Mouse (Mus musculus): ENCODE measurements around the gene Tut7.
A peak's percentile ranks its signal among the peaks of the same experiment; 100 is the strongest.
"Not testable (repeated sequence)": the region's sequence is repeated elsewhere in the genome, so short reads cannot be mapped to it uniquely, and the experiment has no call there.

Tut7 gene

DNA sequence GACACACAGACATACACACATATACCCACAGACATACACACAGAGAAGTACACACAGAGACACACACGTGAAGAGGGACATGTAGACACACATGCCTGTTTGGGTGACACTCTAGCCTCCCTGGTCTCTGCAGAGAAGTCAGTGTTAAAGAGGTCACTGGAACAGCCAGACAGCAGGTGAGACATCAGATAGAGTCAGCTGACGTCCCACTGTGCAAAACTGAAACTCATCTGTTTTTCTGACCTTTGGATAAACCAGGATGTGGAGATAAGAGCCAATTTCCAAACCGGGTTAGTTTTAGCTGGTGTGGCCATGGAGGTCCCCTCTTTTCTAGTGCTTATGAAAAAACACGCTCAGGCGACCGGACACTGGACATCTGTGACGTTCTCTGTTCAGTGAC, 9.5 kb upstream of the Tut7 start:
- DNase-seq = no peak

DNA sequence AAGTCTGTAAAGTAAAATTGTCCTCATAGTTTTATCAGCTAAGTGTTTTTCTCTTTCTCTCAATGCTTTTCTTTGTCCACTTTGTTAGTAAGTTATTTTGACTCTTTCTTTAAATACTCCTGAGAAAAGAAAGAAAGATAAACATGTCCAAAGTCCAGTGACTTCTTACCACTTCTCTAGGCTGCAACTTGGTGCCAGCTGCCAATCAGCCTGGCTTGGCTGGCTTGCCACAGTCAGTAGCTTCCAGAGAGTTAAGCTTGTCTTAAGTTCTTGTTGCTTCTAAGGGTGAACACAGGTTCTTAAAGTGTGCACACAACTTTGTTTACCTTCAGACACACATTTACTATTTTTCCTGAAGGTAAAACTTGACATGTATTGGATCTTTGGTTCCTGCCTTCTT, 3.0 kb upstream of the Tut7 start:
- DNase-seq = no peak

DNA sequence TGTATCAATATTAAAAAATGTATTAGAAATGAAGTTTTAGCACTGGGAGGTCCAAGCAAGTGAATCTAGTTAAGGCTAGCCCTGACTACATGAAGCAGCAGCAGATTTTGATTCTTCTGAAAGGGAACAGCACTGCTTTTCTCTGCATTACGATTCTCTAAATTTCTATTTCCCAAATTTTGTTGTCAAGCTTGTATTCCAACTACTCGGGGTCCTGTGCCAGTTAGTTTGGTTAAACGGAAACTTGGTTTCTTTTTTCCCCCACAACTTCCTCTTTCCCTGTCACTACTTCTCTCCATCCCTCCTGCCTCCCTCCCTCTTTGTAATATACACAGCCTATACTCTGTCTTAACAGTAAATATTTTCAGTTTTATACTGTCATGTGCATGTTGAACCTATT, 2.1 kb downstream of the Tut7 start:
- DNase-seq = no peak

DNA sequence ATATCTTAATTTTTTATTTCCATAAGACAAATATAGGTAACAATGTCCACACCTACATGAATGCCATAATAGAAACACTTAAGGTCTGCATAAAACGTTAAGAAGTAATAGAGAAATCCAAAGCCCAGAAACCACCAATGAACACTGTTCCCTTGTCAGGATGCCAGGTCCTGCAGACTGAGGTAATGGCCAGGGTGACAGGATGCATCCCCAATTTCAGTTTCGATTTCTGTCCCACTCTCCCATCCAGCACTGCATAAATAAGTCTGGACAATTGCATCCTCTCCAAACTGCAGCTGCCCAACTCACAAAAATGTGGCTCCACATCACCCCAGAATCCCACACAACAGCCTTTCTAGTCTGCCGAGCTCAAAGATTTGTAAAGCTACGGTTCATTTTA, 2.8 kb downstream of the Tut7 start:
- no peak for DNase-seq

DNA sequence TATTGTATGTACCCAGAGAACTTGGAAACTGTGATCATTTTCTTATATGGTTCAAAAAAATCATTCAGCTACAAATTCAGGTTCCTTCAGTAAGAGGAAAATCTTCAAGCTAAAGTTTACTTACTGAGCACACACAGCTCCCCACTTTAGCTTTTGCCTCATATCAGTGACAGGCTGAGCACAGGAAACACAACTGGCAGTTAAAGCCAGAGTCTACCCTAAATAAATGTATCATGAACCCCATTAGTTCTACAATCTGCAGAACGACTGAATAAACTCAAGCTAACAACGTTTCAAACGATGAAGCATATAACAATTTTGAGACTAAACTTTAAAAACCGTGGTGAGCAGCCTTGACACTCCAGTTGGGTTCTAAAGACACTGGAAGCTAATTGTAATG, 5.6 kb downstream of the Tut7 start:
- no peak for DNase-seq

DNA sequence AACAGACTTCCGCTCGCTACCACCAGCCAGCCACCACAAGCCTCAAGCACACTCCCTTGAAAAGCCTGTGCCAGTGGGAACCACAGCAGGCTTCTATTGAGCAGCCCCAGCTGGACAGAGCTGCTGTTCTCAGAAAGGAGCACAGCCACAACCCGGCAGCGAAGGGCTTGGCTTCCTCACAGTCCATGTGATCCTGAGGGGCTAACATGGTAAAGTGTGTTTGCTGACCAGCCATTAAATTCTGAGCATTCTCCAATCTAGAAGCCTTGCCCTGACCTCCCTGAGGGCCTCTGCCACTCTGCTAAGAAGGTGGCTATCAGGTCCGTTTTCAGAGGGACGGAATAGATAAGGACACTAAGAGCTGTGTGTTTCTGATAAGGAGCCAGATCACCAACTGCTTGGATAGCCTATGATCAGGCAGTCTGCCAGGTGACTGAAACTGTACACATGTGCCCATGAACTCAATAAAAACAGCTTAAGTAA, 8.8 kb downstream of the Tut7 start:
- DNase-seq = no peak

DNA sequence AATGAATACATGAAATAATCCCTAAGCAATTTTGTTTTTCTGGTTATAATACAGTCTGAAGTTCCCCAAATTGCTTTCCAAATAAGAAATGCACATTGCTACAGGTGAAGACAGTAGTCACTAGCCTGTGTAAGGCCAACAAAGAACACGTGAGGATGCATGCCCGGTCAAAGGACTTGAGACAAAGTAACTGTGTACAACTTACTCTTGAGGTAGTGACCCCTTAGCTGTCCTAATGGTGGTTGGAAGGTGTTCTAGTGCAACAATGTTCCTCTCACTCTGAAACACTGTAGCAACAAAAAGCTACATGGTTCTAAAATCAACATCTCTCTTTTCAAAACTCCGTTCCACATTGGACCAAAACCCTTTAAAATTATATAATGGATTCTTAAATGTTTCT, 11.4 kb downstream of the Tut7 start:
- DNase-seq = no peak

DNA sequence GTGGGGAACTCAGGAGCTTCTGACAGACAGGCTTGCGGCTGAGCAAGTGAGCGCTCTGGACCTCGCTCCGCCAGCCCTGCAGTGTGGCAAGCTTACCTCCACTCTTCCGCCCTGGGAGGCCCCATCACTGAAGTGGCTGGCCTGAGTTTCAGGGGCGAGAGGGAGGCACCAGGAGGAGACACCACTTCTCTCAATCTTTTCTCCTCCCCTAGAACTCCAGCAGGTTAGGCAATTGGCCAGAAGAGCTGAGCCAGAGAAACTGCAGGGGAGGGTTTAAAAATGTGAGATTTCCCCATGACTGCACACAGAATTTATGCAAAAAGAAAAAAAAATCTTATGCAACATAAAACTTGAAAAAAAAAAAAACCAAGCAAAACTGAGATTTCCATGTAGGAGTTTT, 21.9 kb downstream of the Tut7 start:
- no peak for DNase-seq

DNA sequence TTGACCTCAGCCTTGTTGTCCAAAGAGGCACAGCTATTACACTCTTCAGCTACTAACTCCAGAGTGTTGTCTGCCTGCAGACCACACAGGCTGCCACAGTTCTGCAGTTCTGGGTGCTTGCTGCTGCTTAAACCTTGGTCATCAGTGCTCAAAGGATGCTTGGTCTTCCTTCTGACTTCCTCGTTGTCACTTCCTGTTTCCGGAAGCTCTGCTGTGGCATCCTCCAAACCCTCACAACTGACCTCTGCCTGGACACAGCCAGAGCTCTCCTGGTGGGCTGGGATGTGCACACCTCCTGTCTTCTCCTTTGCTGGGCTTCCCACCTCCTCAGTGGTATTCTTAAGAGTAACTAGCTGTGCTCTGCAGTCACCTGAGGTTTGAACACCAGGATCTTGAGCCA, 22.9 kb downstream of the Tut7 start:
- DNase-seq = no peak

DNA sequence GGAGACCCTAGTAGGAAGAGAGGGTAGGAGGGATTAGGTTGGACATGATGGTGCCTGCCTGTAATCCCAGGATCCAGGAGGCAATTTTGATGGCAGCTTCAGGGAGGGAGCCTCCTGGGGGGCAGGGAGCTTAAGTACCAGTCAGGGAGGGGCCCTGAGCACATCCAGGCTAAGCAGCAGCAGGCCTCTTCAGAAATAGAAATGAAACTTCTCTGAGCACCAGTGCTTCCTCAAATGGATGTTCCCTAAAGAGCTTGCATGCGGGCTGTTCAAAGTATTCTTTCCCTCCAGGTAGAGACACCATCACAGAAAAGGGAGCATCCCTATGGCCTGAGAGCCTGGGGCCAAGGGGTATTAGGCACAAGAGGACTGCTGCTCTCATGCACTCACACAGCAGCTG, 24.6 kb downstream of the Tut7 start:
- no peak for DNase-seq

DNA sequence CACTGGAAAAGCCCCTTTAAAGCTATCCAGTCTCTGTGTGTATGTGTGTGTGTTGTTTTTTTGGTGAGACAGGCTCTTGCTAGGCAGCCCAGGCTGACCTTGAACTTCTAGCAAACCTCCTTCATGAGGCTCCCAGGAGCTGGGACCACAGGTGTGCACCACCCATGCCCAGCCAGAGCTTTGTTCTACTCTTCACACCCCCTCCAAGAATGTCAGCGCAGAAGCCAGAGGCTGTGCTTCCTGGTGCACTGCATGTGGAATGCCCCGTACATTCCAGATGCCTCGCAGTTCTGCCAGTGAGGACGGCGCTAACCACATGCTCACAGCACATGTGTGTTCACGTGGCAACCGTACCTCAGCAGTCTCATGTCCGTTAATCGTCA, 26.5 kb downstream of the Tut7 start:
- DNase-seq = no peak

DNA sequence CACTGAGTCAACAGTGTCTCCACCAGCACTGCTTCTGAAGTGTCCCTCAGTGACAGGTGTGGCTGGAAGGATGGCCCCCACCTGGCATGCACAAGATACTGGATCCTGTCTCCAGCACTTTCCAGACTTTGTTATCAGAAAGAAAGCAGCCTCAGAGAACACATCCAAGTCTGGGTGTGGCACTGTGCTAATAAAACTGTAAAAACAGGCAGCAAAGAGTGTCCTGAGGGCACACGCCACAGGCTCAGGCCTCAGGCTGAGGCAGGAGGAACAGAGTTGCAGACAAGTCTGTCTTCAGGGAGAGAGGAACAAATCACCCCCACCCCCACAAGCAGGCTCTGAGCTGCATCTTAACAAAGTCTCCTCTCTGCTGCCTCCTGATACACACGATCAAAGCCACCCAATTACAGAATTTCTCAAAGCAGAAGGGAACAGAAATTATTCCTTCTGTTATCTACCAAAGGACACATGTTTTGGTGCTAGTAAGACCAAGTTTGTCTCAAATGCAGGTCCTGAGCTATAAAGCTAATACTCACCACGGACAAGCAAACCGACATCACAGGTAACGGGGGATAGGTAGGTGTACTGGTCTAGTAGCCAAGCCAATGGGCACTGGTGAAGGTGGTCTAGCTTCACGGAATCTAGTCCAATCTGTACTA, 27.0 kb downstream of the Tut7 start:
- no peak for DNase-seq

DNA sequence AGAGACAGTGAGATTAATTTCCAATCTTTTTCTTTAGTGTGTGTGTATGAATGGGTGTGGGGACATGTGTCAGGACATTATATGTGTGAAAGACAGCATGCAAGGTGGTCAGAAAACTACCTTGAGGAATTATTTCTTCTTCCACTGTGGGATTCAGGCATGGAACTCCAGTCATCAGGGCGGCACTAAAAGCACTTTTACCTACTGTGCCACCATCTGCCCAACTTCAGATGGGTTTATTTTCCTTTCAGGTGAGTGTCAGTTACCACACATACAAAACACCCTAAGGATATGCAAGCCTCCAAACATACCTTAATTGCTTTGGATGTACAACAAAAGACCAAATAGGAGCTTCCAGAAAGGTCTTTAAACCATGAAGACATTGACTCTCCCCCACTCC, 28.2 kb downstream of the Tut7 start:
- no peak for DNase-seq

DNA sequence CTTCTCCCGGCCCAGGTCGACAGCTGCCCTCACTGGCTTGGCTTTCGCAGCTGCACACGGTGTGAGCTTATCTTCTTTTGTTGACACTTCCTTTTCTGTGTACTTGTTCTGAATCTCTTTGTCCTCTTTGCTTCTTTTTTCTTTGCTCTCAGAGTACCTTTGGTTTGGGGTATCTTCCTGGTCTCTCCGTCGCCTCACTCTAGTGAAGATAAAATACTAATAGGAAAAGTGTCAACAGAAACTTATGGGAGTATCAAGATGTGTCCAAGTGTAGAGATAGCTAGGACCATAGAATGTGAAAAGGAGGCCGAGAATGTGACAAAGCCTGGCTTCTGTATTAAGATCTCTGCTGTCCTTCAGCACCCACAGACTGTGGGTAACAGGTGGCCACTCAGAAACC, 40.8 kb downstream of the Tut7 start, which contains the start of gene Gm49354:
Gene Gm49354, minus strand, starts transcription at position 101 of the 400 bp plus-strand sequence.
- no peak for DNase-seq

DNA sequence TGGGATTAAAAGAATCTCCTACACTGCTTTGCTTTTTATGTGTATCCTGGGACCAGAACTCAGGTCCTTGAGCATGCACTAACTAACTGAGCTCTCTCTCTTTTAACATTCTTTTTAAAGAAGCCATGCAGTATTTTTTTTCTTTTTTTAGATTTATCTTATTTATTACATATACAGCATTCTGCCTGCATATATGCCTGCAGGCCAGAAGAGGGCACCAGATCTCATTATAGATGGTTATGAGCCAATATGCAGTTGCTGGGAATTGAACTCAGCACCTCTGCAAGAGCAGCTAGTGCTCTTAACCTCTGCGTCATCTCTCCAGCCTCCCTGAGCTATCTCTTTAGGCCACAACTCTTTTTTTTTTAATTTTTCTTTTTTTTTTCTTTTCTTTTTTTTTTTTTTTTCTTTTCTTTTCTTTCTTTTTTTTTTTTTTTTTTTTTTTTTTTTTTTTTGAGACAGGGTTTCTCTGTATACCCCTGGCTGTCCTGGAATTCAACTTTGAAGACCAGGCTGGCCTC, 43.1 kb downstream of the Tut7 start:
- not testable (repeated sequence) for DNase-seq

DNA sequence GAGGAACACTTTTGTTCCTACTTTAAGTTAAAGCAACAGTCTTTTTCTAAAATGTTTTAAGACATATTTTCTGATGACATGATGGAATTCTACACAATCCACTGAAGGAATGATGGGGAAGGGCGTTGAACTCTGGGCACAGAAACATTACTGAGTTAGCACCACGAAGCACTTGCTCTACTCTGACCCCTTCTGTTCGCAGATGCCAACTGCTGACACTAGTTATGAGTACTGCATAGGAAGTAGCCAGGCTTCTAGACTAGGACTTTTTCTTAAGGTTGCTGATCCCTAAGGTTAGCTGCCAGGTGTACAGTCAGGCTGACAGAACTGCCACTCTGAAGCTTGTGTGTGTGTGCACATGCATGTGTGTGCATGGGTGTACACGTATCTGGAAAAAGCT, 43.7 kb downstream of the Tut7 start:
- DNase-seq = no peak

DNA sequence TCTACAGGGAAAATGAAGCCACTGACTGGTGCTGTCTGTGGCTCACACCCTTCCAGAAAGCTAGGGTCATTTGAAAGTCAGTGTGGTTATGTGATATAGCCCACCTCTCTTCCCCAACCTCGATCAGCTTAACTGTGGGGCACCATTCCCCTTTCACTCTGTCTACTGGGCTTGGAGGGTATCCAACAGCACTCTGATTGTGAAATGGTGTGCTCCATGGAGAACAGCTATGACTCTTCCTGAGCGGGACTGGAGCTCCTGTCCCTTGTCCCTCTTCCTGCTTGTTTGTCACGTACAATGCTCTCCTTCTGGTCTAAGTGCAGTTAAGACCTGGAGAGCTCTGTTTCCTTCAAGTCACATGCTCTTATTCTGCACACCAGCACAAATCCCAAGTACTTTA, 47.8 kb downstream of the Tut7 start:
- DNase-seq = no peak

DNA sequence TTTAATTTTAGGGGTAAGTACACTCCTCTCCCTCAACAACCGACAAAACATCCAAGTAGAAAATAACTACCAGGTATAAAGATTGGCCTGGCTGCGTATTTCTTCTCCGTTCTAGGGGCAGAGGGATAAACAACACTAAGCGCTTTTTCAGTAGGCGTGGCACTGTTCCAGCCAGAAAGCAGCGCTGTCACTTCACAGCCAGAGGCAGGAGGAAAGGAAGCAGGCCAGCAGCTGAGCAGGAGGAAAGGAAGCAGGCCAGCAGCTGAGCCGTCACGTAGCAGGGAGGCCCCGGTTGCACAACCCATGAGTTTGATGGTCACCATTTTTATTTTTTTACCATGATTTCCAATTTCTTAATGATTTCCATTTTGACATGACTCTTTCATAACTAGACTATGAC, 51.7 kb downstream of the Tut7 start:
- DNase-seq = peak; percentile 67

DNA sequence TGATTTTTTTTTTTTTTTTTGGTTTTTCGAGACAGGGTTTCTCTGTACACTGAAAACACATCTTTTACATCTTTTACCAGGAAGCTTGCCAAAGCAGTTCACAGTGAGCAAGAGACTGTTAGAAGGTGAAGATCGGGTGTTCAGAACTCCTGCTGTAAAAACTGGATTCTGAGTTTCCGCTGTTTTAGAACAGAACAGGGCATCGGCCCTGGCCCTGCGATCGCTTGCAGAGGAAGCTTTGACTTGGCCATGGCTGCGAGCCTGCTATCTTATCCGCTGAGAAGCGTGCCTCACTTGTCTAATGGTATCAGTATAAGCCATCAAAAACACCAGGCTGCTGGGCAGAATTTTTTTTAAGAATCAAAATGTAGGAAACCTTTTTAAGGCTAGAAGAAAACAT, 52.1 kb downstream of the Tut7 start:
- DNase-seq = no peak

DNA sequence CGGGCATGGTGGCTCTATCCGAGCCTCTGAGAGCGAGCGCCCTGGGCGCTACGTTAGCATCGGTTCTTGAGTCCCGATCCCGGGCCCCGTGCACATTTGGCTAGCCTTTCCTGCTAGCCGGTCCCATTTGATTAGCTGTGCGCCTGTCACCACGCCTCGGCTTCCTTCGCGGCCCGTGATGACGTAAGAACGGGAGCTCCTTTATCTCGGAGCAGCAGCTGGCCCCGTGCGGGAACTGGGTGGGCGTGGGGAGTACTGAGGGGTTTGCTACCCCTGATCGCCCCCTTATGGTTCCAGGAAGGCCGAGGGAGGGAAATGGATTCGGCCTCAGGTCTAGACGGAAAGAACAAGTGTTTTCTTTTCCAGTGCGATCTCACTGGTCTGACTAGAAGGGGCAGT, 52.8 kb downstream of the Tut7 start:
- DNase-seq = peak; percentile 83

DNA sequence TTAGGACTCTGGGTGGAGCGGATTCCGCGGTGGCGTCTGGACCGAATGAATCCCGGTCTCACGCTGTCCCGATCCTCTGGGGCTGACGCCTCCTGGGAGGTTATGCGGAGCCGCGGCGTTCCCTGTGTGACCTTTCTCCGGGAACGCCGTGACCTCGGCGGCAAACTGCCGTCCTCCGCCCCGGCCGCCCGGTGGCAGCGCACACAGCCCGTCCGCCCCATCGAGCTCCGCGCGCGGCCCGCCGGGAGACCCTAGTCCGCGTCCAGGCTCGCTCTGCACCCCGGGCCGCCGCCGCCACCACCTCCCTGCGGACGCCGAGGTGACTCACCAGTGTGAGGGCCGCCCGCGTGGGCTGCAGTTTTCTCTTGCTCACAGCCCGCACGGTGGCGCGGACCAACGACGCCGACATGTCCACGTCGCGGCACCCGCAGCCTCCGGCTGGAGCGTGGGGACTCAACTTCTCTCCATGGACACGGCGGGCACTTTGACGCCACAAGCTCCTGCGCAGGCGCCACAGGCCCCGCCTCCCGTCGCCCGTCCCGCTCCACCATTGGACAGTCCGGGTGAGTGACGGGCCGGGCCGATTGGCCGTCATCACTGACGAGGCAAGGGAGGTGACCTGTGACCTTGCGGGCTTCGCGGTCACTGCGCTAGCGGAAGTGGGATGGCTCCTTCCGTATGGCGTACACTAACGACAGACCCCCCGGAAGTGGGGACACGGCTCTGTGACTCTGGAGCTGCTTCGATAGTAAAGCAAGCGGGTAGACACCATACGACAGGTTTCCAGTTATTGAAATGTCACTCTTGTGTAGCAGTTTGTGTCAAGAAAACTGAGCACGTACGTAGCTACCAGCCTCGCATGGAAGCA, 53.4 kb downstream of the Tut7 start, which contains the start of gene Isca1:
Gene Isca1, minus strand, starts transcription at position 515 of the 868 bp plus-strand sequence.
- DNase-seq = peak; percentile 100

DNA sequence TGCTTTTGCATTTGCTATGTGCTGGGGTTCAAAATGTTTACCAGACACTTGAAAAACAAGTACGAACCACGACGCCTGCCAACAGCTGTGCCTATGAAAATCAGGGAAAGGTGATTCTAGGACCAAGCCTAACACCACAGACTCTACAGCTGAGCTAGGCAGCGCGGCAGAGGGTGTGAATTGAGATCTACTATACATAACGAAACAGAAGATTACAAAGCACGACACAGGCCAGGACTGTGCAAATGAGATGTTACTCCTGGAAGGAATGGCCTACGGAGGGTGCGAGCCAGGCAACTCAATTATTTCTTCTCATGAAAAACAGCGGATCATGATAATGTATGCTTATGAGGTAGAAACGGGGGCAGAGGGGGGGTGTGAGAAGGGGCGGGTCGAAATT, 54.4 kb downstream of the Tut7 start:
- no peak for DNase-seq

DNA sequence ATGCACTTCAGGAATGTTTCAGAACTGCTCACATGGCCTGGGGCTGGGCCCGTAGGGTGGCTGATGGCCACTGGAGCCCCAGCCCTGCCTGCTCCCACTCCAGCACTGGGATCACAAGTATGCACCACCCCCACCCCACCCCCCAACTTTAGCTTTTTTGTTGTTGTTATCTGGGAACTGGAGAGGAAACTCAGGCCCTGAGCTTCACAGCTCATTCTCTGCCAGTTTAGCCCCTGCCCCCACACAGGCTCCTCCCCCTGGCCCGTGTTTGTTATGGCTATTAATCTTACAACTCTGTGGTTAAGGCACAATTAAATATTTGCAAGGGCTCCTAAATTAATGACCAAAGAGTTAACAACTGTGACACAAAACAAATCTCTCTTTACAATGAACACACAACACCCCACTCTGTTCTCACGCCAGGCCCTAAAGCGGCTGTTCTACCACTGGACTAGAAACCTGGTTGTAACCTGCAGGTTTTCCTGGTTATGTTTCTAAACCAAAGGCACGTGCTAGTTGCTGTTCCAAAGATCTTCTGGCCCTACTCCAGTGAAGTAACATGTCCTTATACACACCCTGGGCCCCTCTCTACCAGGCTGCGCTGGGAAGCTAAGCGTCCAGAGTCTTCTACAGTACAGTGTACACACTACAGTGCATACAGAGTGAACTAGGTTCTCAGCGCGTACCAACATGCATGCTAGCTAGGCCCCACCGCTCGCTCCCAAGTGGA, 56.0 kb downstream of the Tut7 start:
- DNase-seq = no peak

Data from right cerebral cortex, postnatal 4 days (tissue).